In the genomic region with DNA sequence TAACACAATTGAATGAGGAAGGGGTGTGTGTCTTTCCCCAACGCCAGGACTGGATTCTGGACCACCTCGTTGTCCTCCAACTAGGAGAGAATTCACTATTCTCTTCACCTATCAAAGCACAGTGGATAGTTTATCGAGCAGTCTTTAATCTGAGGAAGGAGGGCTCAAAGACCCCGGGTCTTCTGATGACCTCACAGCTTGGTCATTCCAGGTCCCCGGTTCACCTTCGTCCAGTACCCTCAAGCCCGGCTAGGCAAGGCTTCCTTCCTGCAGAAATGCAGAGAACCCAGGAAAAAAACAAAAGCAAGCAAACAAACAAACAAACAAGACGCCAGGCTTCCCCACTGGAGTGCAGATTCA, we compare ENCODE assay signal across 8 mouse cellular contexts. TPM values are rescaled to one million over a fixed set of nuclear protein-coding genes. Genes with fewer than 3 reads are reported as not detected.
DNase-seq lines count a peak whose midpoint lies in the region; ATAC-seq and TF ChIP-seq lines count a peak whose summit lies in the region.

No protein-coding gene starts in this region.

- H3K9me3 ChIP-seq in lung, embryonic 14.5 days (ENCODE audit: low read depth, low read length) = no peaks in the 10 kb centered on the region
- no peaks in the 10 kb centered on the region for H3K9me3 ChIP-seq in embryonic facial prominence, embryonic 14.5 days (ENCODE audit: control insufficient read depth, low read length)
- H3K9me3 ChIP-seq in intestine, postnatal 0 days (ENCODE audit: control insufficient read depth) = no peaks in the 10 kb centered on the region
- no peaks in the 10 kb centered on the region for H3K9me3 ChIP-seq in neural tube, embryonic 14.5 days (ENCODE audit: control insufficient read depth, low read length)

- peak overlapping the region; percentile 70 for H3K4me3 ChIP-seq in lung, embryonic 14.5 days (ENCODE audit: low read depth, low read length)
- H3K4me3 ChIP-seq in embryonic facial prominence, embryonic 14.5 days (ENCODE audit: low read depth, low read length) = peak overlapping the region; percentile 69
- peak overlapping the region; percentile 65 for H3K4me3 ChIP-seq in intestine, postnatal 0 days (ENCODE audit: low read depth, low read length)
- H3K4me3 ChIP-seq in neural tube, embryonic 14.5 days (ENCODE audit: low read depth, low read length) = peak overlapping the region; percentile 58

- no peak for ATAC-seq in lung, embryonic 14.5 days (ENCODE audit: insufficient read depth)
- 0 out of 2 replicates have a peak, but pooled peaks have one; percentile 2 for ATAC-seq in embryonic facial prominence, embryonic 14.5 days (ENCODE audit: low read depth)
- no peak; the same call in 1 of the 2 replicates for ATAC-seq in intestine, postnatal 0 days
- no peak for ATAC-seq in neural tube, embryonic 14.5 days (ENCODE audit: low read depth)

- peak overlapping the region; percentile 83 for H3K4me2 ChIP-seq in lung, embryonic 14.5 days
- peak overlapping the region; percentile 85 for H3K4me2 ChIP-seq in embryonic facial prominence, embryonic 14.5 days (ENCODE audit: low read depth, low read length)
- peak overlapping the region; percentile 90 for H3K4me2 ChIP-seq in intestine, postnatal 0 days (replicated peaks; ENCODE audit: low read depth)
- H3K4me2 ChIP-seq in neural tube, embryonic 14.5 days (ENCODE audit: low read depth, low read length) = peak overlapping the region; percentile 94

- peak overlapping the region; percentile 14; the same call in 1 of the 2 replicates for H3K27ac ChIP-seq in lung, embryonic 14.5 days (ENCODE audit: low read depth)
- H3K27ac ChIP-seq in embryonic facial prominence, embryonic 14.5 days (replicated peaks; ENCODE audit: low read depth, low read length) = peak overlapping the region; percentile 35; the same call in 1 of the 2 replicates
- H3K27ac ChIP-seq in intestine, postnatal 0 days (ENCODE audit: low read depth, low read length) = 0 out of 2 replicates have a peak overlapping the region, but pooled peaks have one; percentile 79
- H3K27ac ChIP-seq in neural tube, embryonic 14.5 days (ENCODE audit: low read depth, low read length) = no peak overlapping the region

- WGBS in lung, embryonic 14.5 days = 11% methylated on average over 8 of the region's 8 CpGs
- 15% methylated on average over 8 of the region's 8 CpGs for WGBS in embryonic facial prominence, embryonic 14.5 days
- whole genome bisulfite sequencing in intestine, postnatal 0 days = 8% methylated on average over 8 of the region's 8 CpGs
- WGBS in neural tube, embryonic 14.5 days = 21% methylated on average over 8 of the region's 8 CpGs

- no peak for DNase-seq in lung, embryonic 14.5 days
- DNase-seq in lung, postnatal 25 days (ENCODE audit: low spot score) = no peak
- DNase-seq in embryonic facial prominence, embryonic 14.5 days (ENCODE audit: low spot score) = no peak
- no peak for DNase-seq in urinary bladder, postnatal 4 days (ENCODE audit: low spot score in 2 of 2)
- DNase-seq in cerebellum, adult 9-11 months = no peak
- no peak for DNase-seq in gastrocnemius, postnatal 4 days (ENCODE audit: low spot score in 2 of 2)

- no peaks in the 10 kb centered on the region for H3K27me3 ChIP-seq in lung, embryonic 14.5 days (ENCODE audit: insufficient read depth, low read length)
- H3K27me3 ChIP-seq in embryonic facial prominence, embryonic 14.5 days (replicated peaks; ENCODE audit: control insufficient read depth, insufficient read depth, low read length) = no peaks in the 10 kb centered on the region
- no peaks in the 10 kb centered on the region for H3K27me3 ChIP-seq in intestine, postnatal 0 days (replicated peaks; ENCODE audit: control insufficient read depth, insufficient read depth, low read length)
- H3K27me3 ChIP-seq in neural tube, embryonic 14.5 days (ENCODE audit: control insufficient read depth, insufficient read depth, low read length) = no peaks in the 10 kb centered on the region

- H3K36me3 ChIP-seq in lung, embryonic 14.5 days (ENCODE audit: insufficient read depth) = no peaks in the 10 kb centered on the region
- no peaks in the 10 kb centered on the region for H3K36me3 ChIP-seq in embryonic facial prominence, embryonic 14.5 days (ENCODE audit: control insufficient read depth, insufficient read depth, low read length)
- H3K36me3 ChIP-seq in intestine, postnatal 0 days (ENCODE audit: control insufficient read depth, insufficient read depth) = no peaks in the 10 kb centered on the region; the same call in 1 of the 2 replicates
- H3K36me3 ChIP-seq in neural tube, embryonic 14.5 days (ENCODE audit: control insufficient read depth, insufficient read depth, low read length) = no peaks in the 10 kb centered on the region

- 0 out of 2 replicates have a peak, but pooled peaks cover 6% of the 10 kb centered on the region for H3K4me1 ChIP-seq in lung, embryonic 14.5 days (ENCODE audit: insufficient read depth)
- peaks cover 11% of the 10 kb centered on the region for H3K4me1 ChIP-seq in embryonic facial prominence, embryonic 14.5 days (ENCODE audit: control insufficient read depth, insufficient read depth, low read length)
- peaks cover 10% of the 10 kb centered on the region; the same call in 1 of the 2 replicates for H3K4me1 ChIP-seq in intestine, postnatal 0 days (replicated peaks; ENCODE audit: control insufficient read depth, insufficient read depth, low read length)
- H3K4me1 ChIP-seq in neural tube, embryonic 14.5 days (ENCODE audit: control insufficient read depth, insufficient read depth, low read length) = peaks cover 5% of the 10 kb centered on the region; the same call in 1 of the 2 replicates

- H3K9ac ChIP-seq in lung, embryonic 14.5 days = no peak overlapping the region
- peak overlapping the region; percentile 89 for H3K9ac ChIP-seq in embryonic facial prominence, embryonic 14.5 days (ENCODE audit: low read depth, low read length)
- peak overlapping the region; percentile 82; the same call in 1 of the 2 replicates for H3K9ac ChIP-seq in intestine, postnatal 0 days (ENCODE audit: low read depth, low read length)
- no peak overlapping the region; the same call in 1 of the 2 replicates for H3K9ac ChIP-seq in neural tube, embryonic 14.5 days (replicated peaks; ENCODE audit: low read depth, low read length)

- no peak for TF ChIP-seq CTCF in lung, embryonic 14.5 days (IDR thresholded peaks at IDR 0.05; ENCODE audit: low read depth)
- no peak for TF ChIP-seq CTCF in intestine, postnatal 0 days (IDR thresholded peaks at IDR 0.05; ENCODE audit: low read depth)

RNA-seq across cellular contexts. Expression of gene Cln6, which starts 0.5 kb away (rescaled TPM):
- 27.3 and 27.7 TPM in 2 replicates for polyA plus RNA-seq in lung, embryonic 14.5 days (2014; fragmentation: Nextera tagmentation; extraction: Ambion mirVana)
- polyA plus RNA-seq in embryonic facial prominence, embryonic 14.5 days (2014; fragmentation: Nextera tagmentation; extraction: Ambion mirVana) = 19.0 and 20.6 TPM in 2 replicates
- 60.3 and 63.3 TPM in 2 replicates for polyA plus RNA-seq in intestine, postnatal 0 days (2015; fragmentation: Nextera tagmentation; extraction: Ambion mirVana)
- 5.3 TPM in 2 replicates for polyA plus RNA-seq in neural tube, embryonic 14.5 days (2014; fragmentation: Nextera tagmentation; extraction: Ambion mirVana)
- total RNA-seq in gastrocnemius, postnatal 4 days (2021) = 10 to 100 TPM; 26.4 to 27.2 TPM

RNA-seq across cellular contexts. Expression of gene Calml4, which starts 19.8 kb away (rescaled TPM):
- polyA plus RNA-seq in lung, embryonic 14.5 days (2014; fragmentation: Nextera tagmentation; extraction: Ambion mirVana) = 11.6 and 13.4 TPM in 2 replicates
- polyA plus RNA-seq in embryonic facial prominence, embryonic 14.5 days (2014; fragmentation: Nextera tagmentation; extraction: Ambion mirVana) = 16.5 and 19.8 TPM in 2 replicates
- polyA plus RNA-seq in intestine, postnatal 0 days (2015; fragmentation: Nextera tagmentation; extraction: Ambion mirVana) = 597 and 634 TPM in 2 replicates
- polyA plus RNA-seq in neural tube, embryonic 14.5 days (2014; fragmentation: Nextera tagmentation; extraction: Ambion mirVana) = 7.5 and 7.6 TPM in 2 replicates
- total RNA-seq in gastrocnemius, postnatal 4 days (2021) = 10 to 100 TPM; 19.9 to 20.3 TPM

RNA-seq across cellular contexts. Expression of gene Fem1b, which starts 26.4 kb away (rescaled TPM):
- polyA plus RNA-seq in lung, embryonic 14.5 days (2014; fragmentation: Nextera tagmentation; extraction: Ambion mirVana) = 37.1 and 37.6 TPM in 2 replicates
- polyA plus RNA-seq in embryonic facial prominence, embryonic 14.5 days (2014; fragmentation: Nextera tagmentation; extraction: Ambion mirVana) = 31.8 and 32.0 TPM in 2 replicates
- polyA plus RNA-seq in intestine, postnatal 0 days (2015; fragmentation: Nextera tagmentation; extraction: Ambion mirVana) = 8.9 and 9.2 TPM in 2 replicates
- 77.7 and 90.1 TPM in 2 replicates for polyA plus RNA-seq in neural tube, embryonic 14.5 days (2014; fragmentation: Nextera tagmentation; extraction: Ambion mirVana)
- 10 to 100 TPM; 28.9 to 29.7 TPM for total RNA-seq in gastrocnemius, postnatal 4 days (2021)

Comparison
In these comparisons a context has a peak if more than half of its experiments do, and no peak if none do; other contexts are left out.
1. H3K9ac ChIP-seq: peak in embryonic facial prominence, embryonic 14.5 days (single experiment) and intestine, postnatal 0 days (single experiment); none in lung, embryonic 14.5 days (single experiment) and neural tube, embryonic 14.5 days (single experiment).
2. RNA of gene Calml4, which starts 19.8 kb away (polyA plus RNA-seq): 597 to 634 TPM in intestine, postnatal 0 days; 16.5 to 19.8 TPM in embryonic facial prominence, embryonic 14.5 days, 11.6 to 13.4 TPM in lung, embryonic 14.5 days and 7.5 to 7.6 TPM in neural tube, embryonic 14.5 days; every median in the first group is over 10 times any median in the second.
3. Peak in every context shown above with its lines, with median percentiles within 50 percentile points of each other: H3K4me2 ChIP-seq and H3K4me3 ChIP-seq.